ENCODE assay signal across 12 mouse cellular contexts in the genomic region with DNA sequence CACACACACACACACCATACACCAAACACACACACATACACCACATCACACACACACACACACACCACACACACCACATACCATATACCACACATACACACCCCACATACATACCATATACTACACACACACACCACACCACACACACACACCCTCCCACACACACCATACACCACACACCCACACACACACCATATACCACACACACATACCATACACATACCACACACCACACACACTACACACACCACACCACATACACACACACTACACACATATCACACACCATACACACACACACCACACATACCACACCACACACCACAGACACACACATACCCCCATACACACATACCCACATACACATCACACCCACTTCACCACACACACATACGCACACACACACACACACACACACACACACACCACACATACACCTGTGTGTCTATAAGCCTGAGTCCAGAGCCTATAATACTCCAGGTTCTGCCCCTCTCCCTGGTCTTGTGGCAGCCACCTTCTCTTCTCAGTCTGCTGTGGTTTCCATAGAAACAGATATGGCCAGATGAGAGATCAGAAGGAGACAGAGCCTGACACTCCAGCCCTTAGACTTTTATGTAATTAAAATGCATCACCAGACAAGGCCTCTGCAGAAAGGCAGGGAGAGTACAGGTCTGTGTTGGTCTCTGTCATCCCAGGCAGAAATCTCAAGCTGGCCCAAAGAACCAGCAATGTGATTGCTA.
DNase-seq lines count a peak whose midpoint lies in the region; ATAC-seq and TF ChIP-seq lines count a peak whose summit lies in the region.
"Had no signal": no experiment of that assay in that cellular context is flagged by ENCODE, and none has a peak within 500 bp of the region (broad histone marks: within the 10 kb centered on the region; RNA-seq: fewer than 3 reads in every experiment).

No protein-coding gene starts in this region.

- DNase-seq in intestine, embryonic 14.5 days (ENCODE audit: low spot score): no peak
- DNase-seq in brain, embryonic 14.5 days (ENCODE audit: low read depth): peak; percentile 57
- no peak for DNase-seq in embryo, embryonic 10 days (ENCODE audit: low spot score)
- no peak for DNase-seq in natural killer cell, adult 2 months (ENCODE audit: low spot score in 2 of 2)
- DNase-seq in right cerebral cortex, postnatal 36 days (ENCODE audit: low spot score in 2 of 2): no peak
- DNase-seq: kidney, adult 11 months; thymus, adult 18-20 months had no signal

- no peaks in the 10 kb centered on the region for H3K9me3 ChIP-seq in intestine, embryonic 14.5 days (ENCODE audit: control insufficient read depth, low read length)
- no peaks in the 10 kb centered on the region for H3K9me3 ChIP-seq in intestine, postnatal 0 days (ENCODE audit: control insufficient read depth)
- H3K9me3 ChIP-seq in forebrain, embryonic 16.5 days (ENCODE audit: control insufficient read depth, low read length): no peaks in the 10 kb centered on the region
- no peaks in the 10 kb centered on the region for H3K9me3 ChIP-seq in midbrain, embryonic 13.5 days
- H3K9me3 ChIP-seq: heart, embryonic 10.5 days; megakaryocyte, embryonic 14.5 days had no signal

- H3K36me3 ChIP-seq in intestine, embryonic 14.5 days (ENCODE audit: control insufficient read depth, insufficient read depth, low read length): no peaks in the 10 kb centered on the region
- no peaks in the 10 kb centered on the region for H3K36me3 ChIP-seq in intestine, postnatal 0 days (ENCODE audit: control insufficient read depth, insufficient read depth)
- no peaks in the 10 kb centered on the region for H3K36me3 ChIP-seq in forebrain, embryonic 16.5 days (ENCODE audit: control insufficient read depth, insufficient read depth)
- H3K36me3 ChIP-seq in midbrain, embryonic 13.5 days: no peaks in the 10 kb centered on the region
- H3K36me3 ChIP-seq: heart, embryonic 10.5 days had no signal

- H3K27ac ChIP-seq in intestine, embryonic 14.5 days (ENCODE audit: low read depth): no peak overlapping the region
- H3K27ac ChIP-seq in intestine, postnatal 0 days (ENCODE audit: low read depth, low read length): no peak overlapping the region
- no peak overlapping the region for H3K27ac ChIP-seq in forebrain, embryonic 16.5 days (ENCODE audit: low read length)
- H3K27ac ChIP-seq in midbrain, embryonic 13.5 days: peak overlapping the region; percentile 81

- ATAC-seq in intestine, embryonic 14.5 days (replicated peaks; ENCODE audit: low FRiP score, low TSS enrichment, low read depth): peak; percentile 51
- no peak for ATAC-seq in intestine, postnatal 0 days
- ATAC-seq in forebrain, embryonic 16.5 days: peak; percentile 16
- ATAC-seq in midbrain, embryonic 13.5 days: peak; percentile 65

- H3K4me3 ChIP-seq in intestine, embryonic 14.5 days (ENCODE audit: low read depth, low read length): no peak overlapping the region
- no peak overlapping the region for H3K4me3 ChIP-seq in intestine, postnatal 0 days (ENCODE audit: low read depth, low read length)
- H3K4me3 ChIP-seq in forebrain, embryonic 16.5 days (replicated peaks; ENCODE audit: low read length): no peak overlapping the region
- H3K4me3 ChIP-seq in midbrain, embryonic 13.5 days (replicated peaks): no peak overlapping the region
- H3K4me3 ChIP-seq: heart, embryonic 10.5 days; megakaryocyte, embryonic 14.5 days had no signal

- H3K4me2 ChIP-seq in intestine, embryonic 14.5 days (ENCODE audit: low read length): no peak overlapping the region
- H3K4me2 ChIP-seq in intestine, postnatal 0 days (replicated peaks; ENCODE audit: low read depth): no peak overlapping the region
- no peak overlapping the region for H3K4me2 ChIP-seq in forebrain, embryonic 16.5 days (ENCODE audit: low read length)
- no peak overlapping the region for H3K4me2 ChIP-seq in midbrain, embryonic 13.5 days (replicated peaks)

- H3K4me1 ChIP-seq in intestine, embryonic 14.5 days (replicated peaks; ENCODE audit: control insufficient read depth, insufficient read depth, low read length): peaks cover 19% of the 10 kb centered on the region
- H3K4me1 ChIP-seq in intestine, postnatal 0 days (replicated peaks; ENCODE audit: control insufficient read depth, insufficient read depth, low read length): no peaks in the 10 kb centered on the region
- H3K4me1 ChIP-seq in forebrain, embryonic 16.5 days (replicated peaks; ENCODE audit: control insufficient read depth, insufficient read depth, low read length): peaks cover 5% of the 10 kb centered on the region
- H3K4me1 ChIP-seq in midbrain, embryonic 13.5 days (replicated peaks): peaks cover 37% of the 10 kb centered on the region
- H3K4me1 ChIP-seq: megakaryocyte, embryonic 14.5 days had no signal

- 85% methylated on average over 1 of the region's 1 CpGs for WGBS in intestine, embryonic 14.5 days
- WGBS in intestine, postnatal 0 days: 88% methylated on average over 1 of the region's 1 CpGs
- 88% methylated on average over 1 of the region's 1 CpGs for WGBS in forebrain, embryonic 16.5 days
- WGBS in midbrain, embryonic 13.5 days: 64% methylated on average over 1 of the region's 1 CpGs

- TF ChIP-seq CTCF in intestine, postnatal 0 days (IDR thresholded peaks at IDR 0.05; ENCODE audit: low read depth): no peak
- TF ChIP-seq CTCF in brain, embryonic 14.5 days (IDR thresholded peaks at IDR 0.05; ENCODE audit: borderline replicate concordance, extremely low read depth, insufficient read depth, insufficient read length): no peak

- no peak overlapping the region for H3K9ac ChIP-seq in intestine, embryonic 14.5 days (ENCODE audit: low read length)
- H3K9ac ChIP-seq in intestine, postnatal 0 days (ENCODE audit: low read depth, low read length): no peak overlapping the region
- H3K9ac ChIP-seq in forebrain, embryonic 16.5 days (replicated peaks; ENCODE audit: low read depth, low read length): no peak overlapping the region
- peak overlapping the region; percentile 23; the same call in 1 of the 2 replicates for H3K9ac ChIP-seq in midbrain, embryonic 13.5 days (replicated peaks)

- TF ChIP-seq POLR2A in brain, embryonic 14.5 days (IDR thresholded peaks at IDR 0.05; ENCODE audit: borderline replicate concordance, extremely low read depth, insufficient read depth, insufficient read length, poor library complexity, severe bottlenecking): no peak

- H3K27me3 ChIP-seq in intestine, embryonic 14.5 days (replicated peaks; ENCODE audit: control insufficient read depth, insufficient read depth, low read length): no peaks in the 10 kb centered on the region
- H3K27me3 ChIP-seq in intestine, postnatal 0 days (replicated peaks; ENCODE audit: control insufficient read depth, insufficient read depth, low read length): no peaks in the 10 kb centered on the region
- no peaks in the 10 kb centered on the region for H3K27me3 ChIP-seq in forebrain, embryonic 16.5 days (replicated peaks; ENCODE audit: control insufficient read depth, insufficient read depth, low read length)
- no peaks in the 10 kb centered on the region for H3K27me3 ChIP-seq in midbrain, embryonic 13.5 days
- H3K27me3 ChIP-seq: megakaryocyte, embryonic 14.5 days had no signal
